Mouse (Mus musculus) spleen, adult 2 months (tissue): ENCODE results near the gene Map3k9.

Source experiments
- CTCF ChIP-seq: fragments of 200-500 bp; IDR thresholded peaks from 2 replicates; pipeline ENCODE4 v1.5.1; 2011; ENCODE audit warnings: mild to moderate bottlenecking, inconsistent platforms; ENCODE audit not compliant: insufficient read depth, insufficient read length, insufficient replicate concordance; ENCODE audit errors: extremely low read depth
- POLR2A ChIP-seq: fragments of 200-500 bp; IDR thresholded peaks from 2 replicates; pipeline ENCODE4 v1.6.1; 2011; ENCODE audit warnings: low read depth, low read length, inconsistent platforms

DNA sequence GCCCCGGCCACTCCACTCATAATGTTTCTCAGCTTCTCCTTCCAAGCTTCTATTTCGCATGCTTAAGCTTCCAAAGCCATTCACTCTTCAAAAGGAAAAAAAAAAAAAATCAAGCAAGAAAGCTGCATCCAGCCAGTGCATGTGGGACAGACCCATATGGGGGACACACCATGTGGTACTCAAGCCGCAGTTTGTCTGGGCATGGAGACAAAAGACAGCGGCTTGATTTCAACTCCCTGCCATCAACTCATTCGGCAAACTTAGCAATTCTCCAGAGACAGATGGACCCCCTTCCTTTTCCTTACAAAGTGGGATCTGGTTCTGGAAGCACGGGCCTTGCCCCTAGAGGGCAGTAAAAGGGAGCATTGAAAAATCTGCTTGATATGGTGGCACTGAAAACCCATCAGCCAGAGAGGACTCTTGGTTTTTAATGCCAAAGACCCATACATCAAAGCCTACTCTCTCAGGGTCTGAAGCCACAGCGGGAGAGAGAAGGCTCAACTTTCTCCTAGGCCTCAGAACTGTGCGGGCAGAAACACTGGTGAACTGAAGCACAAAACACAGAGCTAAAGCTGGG lies 54.6 kb downstream of the Map3k9 start:
- TF ChIP-seq POLR2A (no peak), CTCF (no peak)
